Mouse (Mus musculus) G1E (cell line): Measurements from ENCODE around the gene Gm13278.
"Not testable (repeated sequence)": the region's sequence is repeated elsewhere in the genome, so short reads cannot be mapped to it uniquely, and the experiment has no call there.

Source experiments
- CTCF ChIP-seq: IDR thresholded peaks from 2 replicates; pipeline ENCODE4 v1.5.1; 2012; ENCODE audit warnings: low read depth, low read length, inconsistent platforms, mixed read lengths
- GATA1 ChIP-seq: IDR thresholded peaks from 2 replicates; pipeline ENCODE4 v1.6.1; 2012; ENCODE audit warnings: borderline replicate concordance, low read length, inconsistent platforms, mixed read lengths

GRCm38 (mm10) chr4:88773534-88773933 lies 17.8 kb upstream of the Gm13278 start, which contains the start of gene Gm13290:
- not testable (repeated sequence) for TF ChIP-seq CTCF, GATA1
